Mouse (Mus musculus): Measurements from ENCODE around the gene Gmfg. TPM values are rescaled to one million over a fixed set of nuclear protein-coding genes. Genes with fewer than 3 reads are reported as not detected.

Gmfg gene
- total RNA-seq, 2 experiments from 2014 or later, result 1.4 to 1.5 TPM

- no peak for DNase-seq (ENCODE audit: low spot score in 2 of 2)
Measured at GRCm38 (mm10) chr7:28477363-28477762, 40.1 kb downstream of the Gmfg start.

GRCm38 (mm10) chr7:28478854-28479253, 41.6 kb downstream of the Gmfg start:
- DNase-seq (ENCODE audit: low spot score in 2 of 2), result no peak

GRCm38 (mm10) chr7:28482854-28483253, 45.6 kb downstream of the Gmfg start:
- DNase-seq (ENCODE audit: low spot score in 2 of 2), result peak; percentile 57 to 72

DNA sequence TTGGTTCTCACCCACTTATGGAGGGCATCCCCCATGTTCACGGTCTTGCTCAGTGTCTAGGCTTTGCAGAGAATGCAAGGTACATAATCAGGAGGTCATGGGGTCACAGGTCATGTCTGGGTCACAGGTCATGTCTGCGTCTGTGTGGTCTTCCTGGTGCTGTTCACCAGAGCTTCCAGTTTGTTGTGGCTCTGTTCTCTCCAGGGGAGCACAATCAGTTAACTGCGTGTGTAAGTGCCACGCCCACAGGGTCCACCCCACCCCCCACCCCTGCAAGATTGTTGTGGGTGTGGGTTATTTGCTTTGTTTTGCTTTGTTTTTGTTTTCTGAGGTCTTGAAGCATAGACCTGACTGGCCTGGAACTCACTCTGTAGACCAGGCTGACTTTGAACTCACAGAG, 46.9 kb downstream of the Gmfg start:
- no peak for DNase-seq (ENCODE audit: low spot score in 2 of 2)

DNA sequence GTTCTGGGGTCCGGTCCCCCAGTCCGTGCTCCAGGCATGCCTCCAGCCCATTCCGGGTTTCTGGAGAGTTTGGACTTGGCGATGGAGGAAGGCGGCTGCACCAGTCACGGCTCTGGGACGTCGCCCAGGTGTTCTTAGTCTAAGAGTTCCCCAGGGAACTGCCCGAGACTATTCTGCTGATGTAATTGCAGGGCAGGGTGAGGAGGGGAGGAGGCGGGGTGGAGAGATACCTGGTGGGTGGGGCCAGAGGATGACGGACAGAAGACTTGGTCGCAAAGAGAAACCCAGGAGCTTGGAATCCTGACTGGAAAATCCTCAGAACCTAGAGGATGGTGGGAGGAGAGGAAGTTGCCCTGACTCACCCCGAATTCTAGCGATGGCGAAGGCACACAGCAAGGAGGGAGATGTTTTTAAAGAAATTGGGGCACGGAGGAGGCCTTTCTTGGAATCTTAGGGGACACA, 50.8 kb downstream of the Gmfg start:
- peak; percentile 54 to 57 for DNase-seq (ENCODE audit: low spot score in 2 of 2)

DNA sequence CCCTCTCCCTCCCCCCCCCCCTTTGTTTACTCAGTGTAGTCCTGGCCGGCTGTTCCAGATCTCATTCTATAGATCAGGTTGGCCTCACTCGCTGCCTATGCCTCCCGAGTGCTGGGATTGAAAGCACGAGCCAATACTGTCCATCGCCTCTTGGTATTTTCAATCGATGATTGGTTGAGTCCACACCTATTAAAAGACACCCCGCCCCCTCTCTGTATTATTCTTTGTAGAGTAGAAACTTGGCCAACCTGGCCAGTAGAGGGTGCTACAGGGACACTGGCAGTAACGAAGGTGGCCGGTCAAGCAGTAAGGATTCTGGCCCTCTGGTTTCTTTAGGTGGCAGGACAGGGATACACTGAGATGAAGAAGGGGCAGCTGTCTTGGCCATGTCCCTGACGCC, 53.2 kb downstream of the Gmfg start:
- DNase-seq (ENCODE audit: low spot score in 2 of 2), result peak; percentile 44 to 50

DNA sequence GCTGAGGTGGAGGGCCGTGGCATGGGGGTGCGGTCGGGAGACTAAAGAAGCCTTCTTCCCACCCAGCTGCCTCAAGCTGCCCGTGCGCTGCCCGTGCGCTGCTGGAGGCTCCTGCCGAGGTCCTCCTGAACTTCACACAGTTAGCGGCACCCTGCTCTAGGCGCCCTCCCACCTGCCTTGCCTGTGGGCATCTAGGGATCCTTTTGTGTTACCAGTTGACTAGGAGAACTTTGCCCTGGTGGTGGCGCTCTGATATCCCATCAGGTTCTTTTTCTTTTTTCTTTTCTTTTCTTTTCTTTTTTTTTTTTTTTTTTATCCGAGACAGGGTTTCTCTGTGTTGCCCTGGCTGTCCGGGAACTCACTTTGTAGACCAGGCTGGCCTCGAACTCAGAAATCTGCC, 53.7 kb downstream of the Gmfg start:
- DNase-seq (ENCODE audit: low spot score in 2 of 2), result no peak

GRCm38 (mm10) chr7:28492310-28492709, 55.1 kb downstream of the Gmfg start:
- no peak for DNase-seq (ENCODE audit: low spot score in 2 of 2)

DNA sequence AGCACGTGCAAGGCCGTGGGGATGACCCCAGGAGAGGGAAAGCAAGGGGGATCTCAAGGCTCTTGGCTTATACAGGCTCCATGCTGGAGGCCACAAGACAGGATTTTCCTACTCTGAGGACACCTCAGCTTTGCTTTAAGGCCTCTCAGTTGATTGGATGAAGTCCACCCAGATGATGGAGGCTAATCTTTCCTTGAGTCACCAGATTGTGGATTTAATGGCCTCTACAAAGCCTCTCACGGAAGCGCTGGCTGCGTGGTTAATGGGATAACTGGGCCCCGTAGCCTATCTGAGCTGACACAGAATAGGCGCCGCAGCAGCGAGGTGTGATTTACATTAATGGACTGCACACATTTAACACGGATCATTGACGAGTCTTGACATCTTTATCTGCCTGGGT, 58.2 kb downstream of the Gmfg start:
- DNase-seq (ENCODE audit: low spot score in 2 of 2), result no peak

Other genes starting within 250 kb of the Gmfg start
- 10 to 100 TPM; 62.3 to 65.2 TPM for gene Eid2, start 169.6 kb upstream of the Gmfg start, total RNA-seq (2021)
- gene Eid2b, start 159.7 kb upstream of the Gmfg start, total RNA-seq (2021), result 10 to 100 TPM; 30.2 to 30.8 TPM
- gene Selenov, start 146.3 kb upstream of the Gmfg start, total RNA-seq (2021), result under 1 TPM in 1 of 2 experiments, not detected in 1; 0.44 TPM
- gene Dll3, start 135.2 kb upstream of the Gmfg start, total RNA-seq (2021), result 1 to 10 TPM; 1.5 to 1.6 TPM
- gene Timm50, start 125.4 kb upstream of the Gmfg start, total RNA-seq (2021), result 10 to 100 TPM; 36.8 to 43.2 TPM
- 100 to 1,000 TPM; 116 TPM for gene Supt5, start 98.7 kb upstream of the Gmfg start, total RNA-seq (2021)
- 100 to 1,000 TPM; 462 to 497 TPM for gene Rps16, start 86.8 kb upstream of the Gmfg start, total RNA-seq (2021)
- 1 to 10 TPM; 4.8 to 5.2 TPM for gene Plekhg2, start 64.8 kb upstream of the Gmfg start, total RNA-seq (2021)
- gene Zfp36, start 57.2 kb upstream of the Gmfg start, total RNA-seq (2021), result 1 to 10 TPM; 1.4 to 2.3 TPM
- 10 to 100 TPM; 20.3 to 22.0 TPM for gene Med29, start 44.7 kb upstream of the Gmfg start, total RNA-seq (2021)
- 10 to 100 TPM; 54.8 to 59.0 TPM for gene Paf1, start 44.5 kb upstream of the Gmfg start, total RNA-seq (2021)
- gene Lrfn1, start 14.5 kb downstream of the Gmfg start, total RNA-seq (2021), result 10 to 100 TPM; 93.0 to 96.9 TPM
- gene Ifnl2, start 73.0 kb downstream of the Gmfg start, total RNA-seq (2021), result not detected
- not detected for gene Ifnl3, start 85.4 kb downstream of the Gmfg start, total RNA-seq (2021)
- gene Sycn, start 103.4 kb downstream of the Gmfg start, total RNA-seq (2021), result not detected
- under 1 TPM in 1 of 2 experiments, not detected in 1; 0.28 TPM for gene Nccrp1, start 109.8 kb downstream of the Gmfg start, total RNA-seq (2021)
- gene Samd4b, start 160.7 kb downstream of the Gmfg start, total RNA-seq (2021), result 10 to 100 TPM; 67.8 to 80.1 TPM
- 1 to 10 TPM; 8.6 to 8.8 TPM for gene Pak4, start 160.7 kb downstream of the Gmfg start, total RNA-seq (2021)
- gene Acp7, start 193.9 kb downstream of the Gmfg start, total RNA-seq (2021), result 1 to 10 TPM; 2.2 to 2.4 TPM